Mouse (Mus musculus) erythroblast, adult 5-6 weeks (primary cell): ENCODE data around the gene Esf1. TPM values are rescaled to one million over a fixed set of nuclear protein-coding genes. Genes with fewer than 3 reads are reported as not detected.
"Not testable (repeated sequence)": the region's sequence is repeated elsewhere in the genome, so short reads cannot be mapped to it uniquely, and the experiment has no call there.

ENCODE experiments used
- ATAC-seq: replicated peaks from 2 replicates; pipeline ENCODE4 v1.8.0; 2016; ENCODE audit warnings: moderate number of reproducible peaks, mild to moderate bottlenecking, moderate TSS enrichment, inconsistent platforms; ENCODE audit not compliant: poor library complexity, low FRiP score, severe bottlenecking
- total RNA-seq, 2 experiments: library from RNA; stranded (forward) in 1 of 2; stranded (reverse) in 1 of 2; fragments of 150-400 nt in 1 of 2; fragments of 200-764, 138-1000 nt in 1 of 2; gene quantifications; 2 replicates each; pipeline versions ENCODE4 v1.2.3 to v1.2.4; 2015 to 2017; ENCODE audit warnings: low replicate concordance in 2 of 2

Gene Esf1
- total RNA-seq, 2 experiments from 2014 or later = 7.4 to 14.6 TPM

GRCm38 (mm10) chr2:140099971-140100370 lies 70.4 kb downstream of the Esf1 start:
- no peak for ATAC-seq

- peak; percentile 97 for ATAC-seq
These were observed 73.2 kb downstream of the Esf1 start for GRCm38 (mm10) chr2:140097131-140097591.

GRCm38 (mm10) chr2:140096034-140096433 lies 74.3 kb downstream of the Esf1 start:
- ATAC-seq = no peak

- no peak for ATAC-seq
These were observed 76.9 kb downstream of the Esf1 start for GRCm38 (mm10) chr2:140093433-140093832.

- ATAC-seq = no peak
These were observed 86.1 kb downstream of the Esf1 start for GRCm38 (mm10) chr2:140084245-140084644.

- peak; percentile 52; the same call in 1 of the 2 replicates for ATAC-seq
These were observed 89.4 kb downstream of the Esf1 start for GRCm38 (mm10) chr2:140080747-140081577.

GRCm38 (mm10) chr2:140079284-140079683 lies 91.1 kb downstream of the Esf1 start:
- ATAC-seq = not testable (repeated sequence)

- ATAC-seq = no peak
These were observed 91.6 kb downstream of the Esf1 start for GRCm38 (mm10) chr2:140078600-140079280.

GRCm38 (mm10) chr2:140077476-140077875 lies 92.9 kb downstream of the Esf1 start:
- no peak for ATAC-seq

- no peak for ATAC-seq
These were observed 95.2 kb downstream of the Esf1 start for GRCm38 (mm10) chr2:140075150-140075549.

Other genes with a start within 250 kb of the Esf1 start
- gene Tasp1, start 103.8 kb downstream of the Esf1 start, total RNA-seq (2015; ENCODE audit: low replicate concordance) = 1.9 and 9.0 TPM in 2 replicates
- gene Tasp1, start 103.8 kb downstream of the Esf1 start, total RNA-seq (2017; ENCODE audit: low replicate concordance) = 6.5 and 13.9 TPM in 2 replicates
- not detected in 2 replicates for gene Gm17374, start 18.5 kb downstream of the Esf1 start, total RNA-seq (2015; ENCODE audit: low replicate concordance)
- not detected in 2 replicates for gene Gm17374, start 18.5 kb downstream of the Esf1 start, total RNA-seq (2017; ENCODE audit: low replicate concordance)
- gene Ndufaf5, start 85 bp upstream of the Esf1 start, total RNA-seq (2015; ENCODE audit: low replicate concordance) = 0.58 TPM in 1 of 2 replicates, not detected in the other
- 2.4 TPM in 2 replicates for gene Ndufaf5, start 85 bp upstream of the Esf1 start, total RNA-seq (2017; ENCODE audit: low replicate concordance)
- gene Sel1l2, start 219.1 kb upstream of the Esf1 start, total RNA-seq (2015; ENCODE audit: low replicate concordance) = not detected in 2 replicates
- not detected in 2 replicates for gene Sel1l2, start 219.1 kb upstream of the Esf1 start, total RNA-seq (2017; ENCODE audit: low replicate concordance)
- gene Macrod2, start 224.7 kb upstream of the Esf1 start, total RNA-seq (2015; ENCODE audit: low replicate concordance) = 4.8 TPM in 1 of 2 replicates, not detected in the other
- gene Macrod2, start 224.7 kb upstream of the Esf1 start, total RNA-seq (2017; ENCODE audit: low replicate concordance) = 0.42 and 2.8 TPM in 2 replicates